Mouse (Mus musculus) midbrain, embryonic 16.5 days (tissue): Measurements from ENCODE around the gene Phactr1. TPM values are rescaled to one million over a fixed set of nuclear protein-coding genes. Genes with fewer than 3 reads are reported as not detected.

Experiments used
- ATAC-seq: fragments of 200-750 bp; cut with Nextera tagmentation; 2 replicates; pipeline ENCODE4 v1.8.0; 2017; ENCODE audit warnings: moderate TSS enrichment
- H3K27ac ChIP-seq: fragments of 300-500 bp; sonication (generic); 2 replicates; pipeline ENCODE4 v1.5.1; 2014; ENCODE audit warnings: mild to moderate bottlenecking, low read length, mixed read lengths
- H3K27me3 ChIP-seq: fragments of 300-500 bp; sonication (generic); 2 replicates; pipeline ENCODE4 v1.6.1; 2014; ENCODE audit warnings: low read depth, low read length, mixed read lengths; ENCODE audit not compliant: control insufficient read depth, insufficient read depth
- H3K36me3 ChIP-seq: fragments of 300-500 bp; sonication (generic); 2 replicates; pipeline ENCODE4 v1.6.1; 2014; ENCODE audit warnings: mild to moderate bottlenecking, low read length, moderate library complexity, mixed read lengths; ENCODE audit not compliant: control insufficient read depth, insufficient read depth
- H3K4me1 ChIP-seq: fragments of 300-500 bp; sonication (generic); 2 replicates; pipeline ENCODE4 v1.6.1; 2014; ENCODE audit warnings: mild to moderate bottlenecking, low read length, mixed read lengths; ENCODE audit not compliant: control insufficient read depth, insufficient read depth
- H3K4me2 ChIP-seq: fragments of 300-500 bp; sonication (generic); 2 replicates; pipeline ENCODE4 v1.6.1; 2014; ENCODE audit warnings: mild to moderate bottlenecking, low read length, mixed read lengths
- H3K4me3 ChIP-seq: fragments of 300-500 bp; sonication (generic); 2 replicates; pipeline ENCODE4 v1.5.1; 2014; ENCODE audit warnings: low read depth, mild to moderate bottlenecking, low read length, moderate library complexity, mixed read lengths
- H3K9ac ChIP-seq: fragments of 300-500 bp; sonication (generic); 2 replicates; pipeline ENCODE4 v1.6.1; 2014; ENCODE audit warnings: low read depth, low read length, mixed read lengths
- H3K9me3 ChIP-seq: fragments of 300-500 bp; sonication (generic); replicated peaks from 2 replicates; pipeline ENCODE4 v1.6.1; 2014; ENCODE audit warnings: mild to moderate bottlenecking, low read length, mixed read lengths; ENCODE audit not compliant: control insufficient read depth, poor library complexity, severe bottlenecking
- WGBS: fragments of 180-500 bp; shearing (Covaris S2); extraction: QIAGEN DNeasy Blood & Tissue Kit; methylation state at CpG from one replicate; pipeline ENCODE4 v1.1.7; 2014; 5-methylcytosine and 5-hydroxymethylcytosine counted together
- polyA plus RNA-seq: library from polyadenylated mRNA; unstranded; fragments of >200 nt; fragmentation: Nextera tagmentation; extraction: Ambion mirVana; gene quantifications from 2 replicates; pipeline ENCODE4 v1.2.1, GENCODE M21; 2015

The Phactr1 gene
- polyA plus RNA-seq, 1 experiment from 2014 or later: 62.5 TPM

GRCm38 (mm10) chr13:42872125-42872524 is 191.7 kb downstream of the Phactr1 start:
- Histone ChIP-seq H3K9ac (no peak overlapping the region), H3K4me3 (no peak overlapping the region), H3K27ac (no peak overlapping the region), H3K4me1 (no peaks in the 10 kb centered on the region), H3K4me2 (no peak overlapping the region), H3K36me3 (no peaks in the 10 kb centered on the region), H3K9me3 (no peaks in the 10 kb centered on the region), H3K27me3 (no peaks in the 10 kb centered on the region)
- 21% methylated on average over 1 of the region's 1 CpGs for WGBS
- no peak for ATAC-seq

GRCm38 (mm10) chr13:42878346-42878745 is 197.9 kb downstream of the Phactr1 start:
- Histone ChIP-seq H3K36me3 (no peaks in the 10 kb centered on the region), H3K4me1 (no peaks in the 10 kb centered on the region), H3K27me3 (no peaks in the 10 kb centered on the region), H3K27ac (no peak overlapping the region), H3K4me2 (no peak overlapping the region), H3K9me3 (no peaks in the 10 kb centered on the region), H3K4me3 (no peak overlapping the region), H3K9ac (no peak overlapping the region)
- ATAC-seq: no peak
- whole genome bisulfite sequencing: 33% methylated on average over 2 of the region's 2 CpGs

- Histone ChIP-seq H3K9me3 (no peaks in the 10 kb centered on the region), H3K4me2 (no peak overlapping the region), H3K27me3 (no peaks in the 10 kb centered on the region), H3K36me3 (no peaks in the 10 kb centered on the region), H3K27ac (no peak overlapping the region), H3K9ac (no peak overlapping the region), H3K4me3 (no peak overlapping the region), H3K4me1 (no peaks in the 10 kb centered on the region)
- ATAC-seq: no peak
- WGBS: 75% methylated on average over 14 of the region's 14 CpGs
These were observed 203.8 kb downstream of the Phactr1 start for GRCm38 (mm10) chr13:42884033-42884724.

- Histone ChIP-seq H3K27me3 (no peaks in the 10 kb centered on the region), H3K9ac (no peak overlapping the region), H3K4me3 (no peak overlapping the region), H3K4me1 (no peaks in the 10 kb centered on the region; the same call in 1 of the 2 replicates), H3K27ac (no peak overlapping the region), H3K9me3 (no peaks in the 10 kb centered on the region), H3K36me3 (no peaks in the 10 kb centered on the region), H3K4me2 (no peak overlapping the region)
- 80% methylated on average over 1 of the region's 1 CpGs for WGBS
- ATAC-seq: no peak
These were observed 204.3 kb downstream of the Phactr1 start for GRCm38 (mm10) chr13:42884725-42885115.

GRCm38 (mm10) chr13:42887701-42888100 is 207.3 kb downstream of the Phactr1 start:
- Histone ChIP-seq H3K36me3 (no peaks in the 10 kb centered on the region), H3K9ac (no peak overlapping the region), H3K4me1 (no peaks in the 10 kb centered on the region; the same call in 1 of the 2 replicates), H3K9me3 (no peaks in the 10 kb centered on the region), H3K27ac (no peak overlapping the region), H3K4me3 (no peak overlapping the region), H3K4me2 (no peak overlapping the region), H3K27me3 (no peaks in the 10 kb centered on the region)
- ATAC-seq: no peak
- 82% methylated on average over 5 of the region's 5 CpGs for WGBS

- Histone ChIP-seq H3K4me1 (no peaks in the 10 kb centered on the region; the same call in 1 of the 2 replicates), H3K36me3 (no peaks in the 10 kb centered on the region), H3K27me3 (no peaks in the 10 kb centered on the region), H3K9me3 (no peaks in the 10 kb centered on the region; the same call in 1 of the 2 replicates), H3K27ac (no peak overlapping the region; the same call in 1 of the 2 replicates), H3K4me3 (no peak overlapping the region), H3K4me2 (no peak overlapping the region), H3K9ac (no peak overlapping the region)
- WGBS: 80% methylated on average over 12 of the region's 12 CpGs
- ATAC-seq: no peak; the same call in 1 of the 2 replicates
These were observed 209.4 kb downstream of the Phactr1 start for GRCm38 (mm10) chr13:42889516-42890474.

- H3K36me3 ChIP-seq: no peaks in the 10 kb centered on the region
- H3K9ac ChIP-seq: no peak overlapping the region
- H3K4me2 ChIP-seq: no peak overlapping the region
- no peaks in the 10 kb centered on the region; the same call in 1 of the 2 replicates for H3K4me1 ChIP-seq
- 74% methylated on average over 5 of the region's 5 CpGs for WGBS
- ATAC-seq: no peak
- H3K9me3 ChIP-seq: no peaks in the 10 kb centered on the region; the same call in 1 of the 2 replicates
- H3K27ac ChIP-seq: no peak overlapping the region
- no peak overlapping the region for H3K4me3 ChIP-seq
- H3K27me3 ChIP-seq: no peaks in the 10 kb centered on the region
These were observed 210.2 kb downstream of the Phactr1 start for GRCm38 (mm10) chr13:42890651-42891050.

GRCm38 (mm10) chr13:42894016-42894415 is 213.6 kb downstream of the Phactr1 start:
- H3K27ac ChIP-seq: no peak overlapping the region
- 83% methylated on average over 10 of the region's 10 CpGs for WGBS
- H3K27me3 ChIP-seq: no peaks in the 10 kb centered on the region
- H3K9me3 ChIP-seq: no peaks in the 10 kb centered on the region; the same call in 1 of the 2 replicates
- ATAC-seq: no peak
- H3K4me2 ChIP-seq: no peak overlapping the region
- no peaks in the 10 kb centered on the region for H3K36me3 ChIP-seq
- no peaks in the 10 kb centered on the region; the same call in 1 of the 2 replicates for H3K4me1 ChIP-seq
- no peak overlapping the region for H3K4me3 ChIP-seq
- H3K9ac ChIP-seq: no peak overlapping the region
